Mouse (Mus musculus): ENCODE results near the gene S100a1.

Gene S100a1

DNA sequence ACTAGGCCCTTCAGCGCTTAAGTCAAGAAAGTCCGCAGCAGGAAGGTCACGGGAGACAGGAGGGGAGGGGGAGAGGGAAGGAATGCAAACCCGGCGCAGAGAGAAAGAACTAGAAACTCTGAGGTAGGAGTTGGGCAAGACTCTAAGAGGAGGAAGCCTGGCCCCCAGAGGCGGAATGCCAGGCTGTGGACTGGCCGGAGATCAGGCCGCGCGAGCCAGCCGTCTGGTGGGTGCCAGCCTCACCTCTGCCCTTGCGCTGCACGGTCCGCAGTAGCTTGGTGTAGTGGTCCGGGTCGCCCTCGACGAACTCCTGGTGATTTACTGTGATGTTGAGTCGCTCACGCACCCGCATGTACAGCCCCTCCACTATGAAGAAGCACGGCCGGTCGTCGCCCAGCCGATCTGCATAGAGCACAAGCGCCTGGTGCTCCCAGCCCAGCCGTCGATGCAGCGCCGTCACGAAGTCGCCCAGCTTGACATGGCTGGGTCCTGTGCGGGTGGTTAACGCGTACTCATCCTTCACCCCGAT, 49.6 kb downstream of the S100a1 start:
- no peak for DNase-seq

DNA sequence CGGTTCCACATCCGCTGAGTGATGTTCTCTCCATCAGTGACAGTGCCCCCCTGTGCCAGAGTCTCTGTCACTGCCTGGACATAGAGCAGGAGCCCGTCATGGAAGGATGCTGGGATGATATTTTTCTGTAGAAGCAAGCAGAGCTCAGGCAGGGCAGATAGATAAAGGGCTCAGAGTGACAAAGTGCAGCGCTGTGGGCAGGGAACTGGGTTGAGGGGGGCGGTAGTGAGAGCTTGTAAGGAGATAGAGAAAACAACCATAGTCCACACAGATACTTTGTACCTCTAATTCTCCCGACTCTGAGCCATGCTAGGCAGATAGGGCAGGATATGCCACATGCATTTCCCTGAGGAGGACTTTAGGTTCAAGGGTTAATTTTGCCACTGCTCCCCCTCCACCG, 51.6 kb downstream of the S100a1 start:
- DNase-seq, result no peak

DNA sequence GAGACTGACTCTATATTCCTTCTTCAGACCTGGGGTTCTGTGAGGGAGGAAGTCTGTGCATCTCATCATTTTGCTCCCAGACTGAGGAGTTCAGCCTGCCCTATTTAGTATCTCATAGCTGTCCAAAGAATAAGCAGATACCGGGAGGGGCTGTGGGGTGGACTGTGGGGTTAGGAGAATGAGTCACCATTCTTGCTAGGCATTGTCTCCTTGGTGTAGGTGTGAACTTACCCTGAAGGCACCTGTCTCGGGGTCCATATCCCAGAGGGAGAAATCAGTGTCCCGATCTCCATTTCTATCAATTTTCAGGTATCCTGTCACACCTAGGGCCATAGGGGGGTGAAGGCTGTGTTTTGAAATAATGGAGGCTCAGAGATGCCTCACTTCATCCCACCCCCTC, 52.3 kb downstream of the S100a1 start:
- DNase-seq, result no peak
